Mouse (Mus musculus): ENCODE results near the gene Gstm3.

Gstm3 gene

DNA sequence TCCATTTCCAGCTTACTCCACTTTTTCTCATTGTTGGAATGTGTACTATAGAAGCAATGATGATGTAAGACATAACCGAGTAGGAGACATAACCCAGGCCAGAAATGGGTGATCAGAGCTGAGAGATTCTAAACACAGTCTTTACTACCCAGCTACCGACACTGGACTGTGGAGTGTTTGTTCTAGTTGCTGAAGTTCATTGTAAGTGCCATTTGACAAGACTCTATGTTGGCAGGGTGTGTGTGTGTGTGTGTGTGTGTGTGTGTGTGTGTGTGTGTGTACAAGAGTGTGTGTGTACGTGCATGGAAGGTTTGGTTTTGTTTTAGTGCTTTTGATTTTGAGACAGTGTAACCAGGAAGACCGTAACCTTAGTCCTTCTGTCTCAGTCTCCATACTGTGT is 39.4 kb downstream of the Gstm3 start:
- DNase-seq (ENCODE audit: low read depth, low spot score) = no peak

DNA sequence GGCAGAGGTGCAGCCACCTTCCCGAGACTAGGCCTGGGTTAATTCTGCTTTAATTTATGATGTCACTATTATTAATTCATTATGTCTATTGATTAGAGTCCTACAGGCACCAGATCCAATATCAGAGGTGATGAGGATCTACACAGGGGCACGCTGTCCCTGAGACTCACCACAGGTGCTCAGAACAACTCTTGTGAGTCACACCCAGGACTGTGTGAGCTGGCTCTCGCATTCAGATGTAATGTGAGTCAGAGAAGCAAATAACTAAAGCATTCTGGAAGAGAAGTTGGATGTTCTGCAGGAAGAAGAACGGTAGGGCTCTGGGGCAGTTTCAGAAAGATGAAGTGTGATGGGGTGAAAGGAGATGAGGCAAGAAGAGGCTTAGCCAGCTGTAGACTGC is 39.8 kb downstream of the Gstm3 start:
- no peak for DNase-seq (ENCODE audit: low read depth, low spot score)

DNA sequence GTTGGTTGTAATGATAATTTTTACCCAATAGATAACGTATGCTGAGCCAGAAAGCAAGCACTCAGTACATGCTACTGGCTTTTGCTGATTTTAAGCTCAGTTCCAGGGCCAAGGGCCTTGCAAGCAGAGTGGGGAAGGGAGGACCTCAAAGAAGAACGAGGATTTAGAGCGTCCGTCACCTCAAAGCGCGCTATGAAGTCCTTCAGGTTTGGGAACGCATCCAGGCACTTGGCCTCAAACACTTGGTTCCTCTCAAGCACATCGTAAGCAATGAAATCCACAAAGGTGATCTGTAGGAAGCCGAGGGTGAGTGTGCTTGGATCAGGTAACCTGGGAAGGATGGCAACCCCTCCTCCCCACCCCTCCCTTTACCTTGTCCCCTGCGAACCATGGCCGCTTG is 40.4 kb downstream of the Gstm3 start:
- DNase-seq (ENCODE audit: low read depth, low spot score) = no peak

DNA sequence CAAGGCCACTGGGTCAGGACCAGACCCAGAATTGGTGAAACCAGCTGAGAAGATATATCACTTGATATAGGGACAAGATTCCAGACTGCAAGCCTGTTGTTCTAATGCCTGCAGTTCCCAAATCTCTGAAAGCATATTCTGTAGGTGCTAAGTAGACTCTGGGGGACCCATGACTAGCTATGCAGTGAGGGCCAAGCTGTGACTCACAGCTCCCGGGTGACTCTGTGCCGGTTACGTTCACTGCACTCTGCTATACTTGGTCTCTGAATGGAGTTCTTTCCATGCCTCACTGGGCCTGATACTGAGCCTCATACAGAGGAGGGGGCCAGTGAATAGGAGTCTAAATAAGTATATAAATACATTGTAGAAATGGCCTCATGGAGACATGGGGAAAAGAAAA is 41.2 kb downstream of the Gstm3 start:
- no peak for DNase-seq (ENCODE audit: low read depth, low spot score)

DNA sequence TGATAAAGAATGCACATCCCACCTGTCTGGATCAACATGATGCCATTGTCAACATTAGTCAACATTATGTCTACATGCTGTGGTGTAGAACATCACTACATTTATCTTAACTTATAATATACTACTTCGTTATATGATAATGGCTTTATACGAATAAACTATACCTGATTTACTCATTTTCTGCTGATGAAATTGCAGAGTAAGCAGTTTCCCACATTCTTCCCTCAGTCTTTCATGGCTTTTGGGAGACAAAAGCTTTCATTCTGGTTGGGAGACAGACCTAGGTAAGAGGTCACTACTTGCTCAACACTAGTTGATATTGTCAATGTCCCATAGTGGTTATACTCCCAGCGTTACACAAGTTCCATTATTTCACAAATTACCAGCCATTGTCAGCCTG is 43.7 kb downstream of the Gstm3 start:
- no peak for DNase-seq (ENCODE audit: low read depth, low spot score)

DNA sequence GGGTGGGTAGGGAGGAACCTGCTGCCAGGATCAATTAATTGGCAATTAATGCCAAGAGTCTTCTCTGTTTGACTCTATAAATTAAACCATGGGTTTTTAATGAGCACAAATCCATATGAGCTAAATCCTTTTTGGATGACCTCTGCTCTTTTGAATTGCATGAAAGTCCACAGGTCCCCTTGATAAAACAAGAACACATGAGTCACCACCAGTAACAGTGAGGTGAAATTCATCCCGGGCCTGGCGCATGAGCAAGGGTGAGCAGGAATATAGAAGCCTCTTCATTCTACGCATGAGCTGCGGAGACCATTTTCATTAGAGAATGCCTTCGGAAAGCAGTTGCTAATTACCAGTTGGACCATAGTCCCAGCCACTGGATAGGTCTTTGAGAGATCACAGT is 48.7 kb downstream of the Gstm3 start:
- DNase-seq (ENCODE audit: low read depth, low spot score) = no peak

DNA sequence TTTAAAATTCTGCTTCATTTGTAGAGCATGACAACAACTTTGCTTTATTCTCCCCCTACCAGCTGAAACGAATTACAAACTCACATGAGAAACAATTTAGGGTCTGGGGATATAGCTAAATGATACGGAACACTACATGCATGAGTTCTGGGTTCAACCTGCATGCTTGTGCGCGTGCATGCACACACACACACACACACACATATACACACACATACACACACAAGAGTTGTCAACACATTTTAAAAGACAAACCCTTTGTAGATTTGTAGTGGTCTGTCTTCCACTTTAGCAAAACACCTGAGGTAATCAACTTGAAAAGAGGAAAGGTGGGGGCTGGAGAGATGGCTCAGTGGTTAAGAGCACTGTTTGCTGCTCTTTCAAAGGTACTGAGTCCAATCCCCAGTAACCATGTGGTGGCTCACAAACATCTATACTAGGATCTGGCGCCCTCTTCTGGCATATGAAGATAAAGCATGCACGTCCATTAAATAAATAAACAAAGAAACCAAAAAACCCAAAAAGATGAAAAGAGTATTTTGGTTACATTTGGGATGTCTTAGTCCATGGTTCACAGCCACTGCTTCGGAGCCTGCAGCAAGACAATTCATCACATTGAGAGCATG is 51.2 kb downstream of the Gstm3 start:
- peak; percentile 46 for DNase-seq (ENCODE audit: low read depth, low spot score)

DNA sequence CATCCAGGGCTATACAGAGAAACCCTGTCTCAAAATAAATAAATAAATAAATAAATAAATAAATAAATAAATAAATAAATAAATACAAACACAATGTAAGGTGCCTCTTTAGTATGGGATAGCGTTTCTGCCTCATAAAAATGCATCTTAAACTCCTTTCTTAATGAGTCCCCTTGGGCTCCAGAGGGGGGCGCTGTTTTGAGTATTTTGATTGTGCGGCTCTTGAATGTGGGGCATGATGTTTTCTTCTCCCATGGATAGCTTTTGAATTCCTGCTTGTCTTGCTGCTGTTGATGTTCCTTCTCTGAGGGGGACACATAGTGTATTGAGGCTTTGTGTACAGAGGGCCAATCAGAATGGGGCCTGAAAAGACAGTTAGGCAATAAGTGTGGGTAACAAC is 52.0 kb downstream of the Gstm3 start:
- no peak for DNase-seq (ENCODE audit: low read depth, low spot score)

DNA sequence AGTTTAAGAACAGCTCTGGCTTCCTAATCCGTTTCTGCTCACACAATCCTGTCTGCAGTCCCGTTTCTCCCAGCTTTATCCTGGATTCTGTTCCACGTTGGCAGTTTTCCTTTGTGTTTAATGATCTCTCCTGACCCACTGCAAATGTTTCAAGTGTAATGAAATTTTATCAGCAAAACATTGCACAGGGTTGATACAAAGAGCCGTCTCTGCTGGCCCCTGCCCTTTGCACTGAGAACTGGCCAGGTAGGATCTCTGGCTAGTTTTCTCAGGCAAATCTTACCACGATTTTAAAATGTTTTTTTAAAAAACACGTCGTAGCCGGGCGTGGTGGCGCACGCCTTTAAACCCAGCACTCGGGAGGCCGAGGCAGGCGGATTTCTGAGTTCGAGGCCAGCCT is 52.4 kb downstream of the Gstm3 start:
- no peak for DNase-seq (ENCODE audit: low read depth, low spot score)
